Mouse (Mus musculus) midbrain, embryonic 11.5 days (tissue): Measurements from ENCODE around the gene Ccdc159. TPM values are rescaled to one million over a fixed set of nuclear protein-coding genes. Genes with fewer than 3 reads are reported as not detected.

Experiments
- ATAC-seq: fragments of 200-750 bp; cut with Nextera tagmentation; 2 replicates; pipeline ENCODE4 v1.8.0; 2017; ENCODE audit warnings: moderate TSS enrichment, moderate library complexity; ENCODE audit not compliant: low FRiP score
- DNase-seq: peaks from one replicate; pipeline ENCODE4 v3.0.0; 2015; ENCODE audit warnings: low spot score; ENCODE audit errors: missing footprints
- H3K27ac ChIP-seq: fragments of 300-500 bp; sonication (generic); 2 replicates; pipeline ENCODE4 v1.5.1; 2014; ENCODE audit warnings: low read depth, low read length
- H3K27me3 ChIP-seq: fragments of 300-500 bp; sonication (generic); 2 replicates; pipeline ENCODE4 v1.6.1; 2014; ENCODE audit warnings: mild to moderate bottlenecking, low read length, moderate library complexity, mixed read lengths; ENCODE audit not compliant: control insufficient read depth, insufficient read depth
- H3K36me3 ChIP-seq: fragments of 300-500 bp; sonication (generic); 2 replicates; pipeline ENCODE4 v1.6.1; 2014; ENCODE audit warnings: mild to moderate bottlenecking, low read length, moderate library complexity, mixed read lengths; ENCODE audit not compliant: control insufficient read depth, insufficient read depth
- H3K4me1 ChIP-seq: fragments of 300-500 bp; sonication (generic); 2 replicates; pipeline ENCODE4 v1.6.1; 2014; ENCODE audit warnings: low read length; ENCODE audit not compliant: control insufficient read depth, insufficient read depth
- H3K4me2 ChIP-seq: fragments of 300-500 bp; sonication (generic); 2 replicates; pipeline ENCODE4 v1.6.1; 2014; ENCODE audit warnings: mild to moderate bottlenecking, moderate library complexity
- H3K4me3 ChIP-seq: fragments of 300-500 bp; sonication (generic); 2 replicates; pipeline ENCODE4 v1.5.1; 2014; ENCODE audit warnings: low read depth, low read length
- H3K9ac ChIP-seq: fragments of 300-500 bp; sonication (generic); 2 replicates; pipeline ENCODE4 v1.6.1; 2014; ENCODE audit warnings: low read length
- H3K9me3 ChIP-seq: fragments of 300-500 bp; sonication (generic); 2 replicates; pipeline ENCODE4 v1.6.1; 2016; ENCODE audit warnings: low read length; ENCODE audit not compliant: control insufficient read depth
- whole genome bisulfite sequencing: fragments of 180-500 bp; shearing (Covaris S2); extraction: QIAGEN DNeasy Blood & Tissue Kit; methylation state at CpG from one replicate; pipeline ENCODE4 v1.1.7; 2014; 5-methylcytosine and 5-hydroxymethylcytosine counted together
- polyA plus RNA-seq: library from polyadenylated mRNA; unstranded; fragments of >200 nt; fragmentation: Nextera tagmentation; extraction: Ambion mirVana; gene quantifications from 2 replicates; pipeline ENCODE4 v1.2.1, GENCODE M21; 2014

Gene Ccdc159
- polyA plus RNA-seq, 1 experiment from 2014 or later, result 3.4 TPM

GRCm38 (mm10) chr9:21954635-21955034 lies 27.4 kb downstream of the Ccdc159 start:
- Histone ChIP-seq H3K4me3 (no peak overlapping the region), H3K4me2 (no peak overlapping the region), H3K36me3 (no peaks in the 10 kb centered on the region), H3K9ac (no peak overlapping the region), H3K27me3 (peaks cover 2% of the 10 kb centered on the region; the same call in 1 of the 2 replicates), H3K4me1 (peaks cover 10% of the 10 kb centered on the region), H3K9me3 (no peaks in the 10 kb centered on the region), H3K27ac (no peak overlapping the region)
- ATAC-seq, result no peak
- WGBS, result 79% methylated on average over 3 of the region's 3 CpGs
- no peak for DNase-seq

GRCm38 (mm10) chr9:21955225-21955569 lies 27.9 kb downstream of the Ccdc159 start:
- Histone ChIP-seq H3K36me3 (no peaks in the 10 kb centered on the region), H3K27me3 (peaks cover 7% of the 10 kb centered on the region), H3K9ac (peak overlapping the region; percentile 85), H3K27ac (peak overlapping the region; percentile 77; the same call in 1 of the 2 replicates), H3K4me1 (peaks cover 10% of the 10 kb centered on the region), H3K9me3 (no peaks in the 10 kb centered on the region), H3K4me3 (peak overlapping the region; percentile 73), H3K4me2 (peak overlapping the region; percentile 65)
- WGBS, result 2% methylated on average over 18 of the region's 18 CpGs
- DNase-seq, result no peak
- peak; percentile 60 for ATAC-seq

GRCm38 (mm10) chr9:21955570-21956281 lies 28.5 kb downstream of the Ccdc159 start, which contains the start of gene Swsap1:
Gene Swsap1 (plus strand): TSS chr9:21955755.
- Histone ChIP-seq H3K4me1 (peaks cover 14% of the 10 kb centered on the region), H3K27me3 (peaks cover 12% of the 10 kb centered on the region), H3K9me3 (no peaks in the 10 kb centered on the region), H3K4me2 (peak within 1 kb of the TSS; percentile 65), H3K36me3 (no peaks in the 10 kb centered on the region), H3K4me3 (peak within 1 kb of the TSS; percentile 73), H3K9ac (peak within 1 kb of the TSS; percentile 85), H3K27ac (peak within 1 kb of the TSS; percentile 77)
- peak; percentile 100 for DNase-seq
- WGBS, result under 1% methylated on average over 53 of the region's 54 CpGs
- peak; percentile 98 for ATAC-seq

GRCm38 (mm10) chr9:21958372-21958771 lies 31.1 kb downstream of the Ccdc159 start:
- H3K9me3 ChIP-seq, result no peaks in the 10 kb centered on the region
- H3K27ac ChIP-seq, result no peak overlapping the region
- H3K4me2 ChIP-seq, result no peak overlapping the region
- no peak overlapping the region for H3K9ac ChIP-seq
- no peak overlapping the region for H3K4me3 ChIP-seq
- WGBS, result 87% methylated on average over 5 of the region's 5 CpGs
- peaks cover 34% of the 10 kb centered on the region for H3K4me1 ChIP-seq
- ATAC-seq (no peak), DNase-seq (no peak)
- H3K27me3 ChIP-seq, result peaks cover 37% of the 10 kb centered on the region
- H3K36me3 ChIP-seq, result no peaks in the 10 kb centered on the region

GRCm38 (mm10) chr9:21959244-21959643 lies 32.0 kb downstream of the Ccdc159 start:
- Histone ChIP-seq H3K9ac (no peak overlapping the region), H3K9me3 (no peaks in the 10 kb centered on the region), H3K4me2 (no peak overlapping the region), H3K27ac (no peak overlapping the region), H3K4me3 (no peak overlapping the region), H3K36me3 (no peaks in the 10 kb centered on the region), H3K27me3 (peaks cover 45% of the 10 kb centered on the region), H3K4me1 (peaks cover 33% of the 10 kb centered on the region)
- ATAC-seq, result no peak
- 88% methylated on average over 7 of the region's 7 CpGs for WGBS
- DNase-seq, result no peak

- H3K27ac ChIP-seq, result no peak overlapping the region
- no peak for DNase-seq
- H3K4me3 ChIP-seq, result no peak overlapping the region
- WGBS, result 57% methylated on average over 9 of the region's 9 CpGs
- H3K4me1 ChIP-seq, result peaks cover 31% of the 10 kb centered on the region
- H3K27me3 ChIP-seq, result peaks cover 45% of the 10 kb centered on the region
- ATAC-seq, result no peak
- H3K9ac ChIP-seq, result no peak overlapping the region
- H3K9me3 ChIP-seq, result no peaks in the 10 kb centered on the region
- H3K4me2 ChIP-seq, result no peak overlapping the region
- no peaks in the 10 kb centered on the region for H3K36me3 ChIP-seq
Measured at GRCm38 (mm10) chr9:21960135-21960534, 32.9 kb downstream of the Ccdc159 start.

GRCm38 (mm10) chr9:21960558-21961208 lies 33.4 kb downstream of the Ccdc159 start:
- DNase-seq (no peak), ATAC-seq (no peak)
- peak overlapping the region; percentile 0; the same call in 1 of the 2 replicates for H3K4me2 ChIP-seq

GRCm38 (mm10) chr9:21961366-21961980 lies 34.2 kb downstream of the Ccdc159 start:
- H3K4me3 ChIP-seq, result peak overlapping the region; percentile 33
- no peaks in the 10 kb centered on the region for H3K36me3 ChIP-seq
- H3K9me3 ChIP-seq, result no peaks in the 10 kb centered on the region
- H3K27ac ChIP-seq, result no peak overlapping the region
- DNase-seq (peak; percentile 91), ATAC-seq (no peak)
- WGBS, result 2% methylated on average over 35 of the region's 35 CpGs
- peak overlapping the region; percentile 60; the same call in 1 of the 2 replicates for H3K4me2 ChIP-seq
- peaks cover 45% of the 10 kb centered on the region for H3K27me3 ChIP-seq
- H3K9ac ChIP-seq, result no peak overlapping the region
- H3K4me1 ChIP-seq, result peaks cover 28% of the 10 kb centered on the region

More at GRCm38 (mm10) chr9:21960558-21961208, 33.4 kb downstream of the Ccdc159 start:
- WGBS, result 11% methylated on average over 26 of the region's 26 CpGs
- Histone ChIP-seq H3K27ac (no peak overlapping the region), H3K9ac (no peak overlapping the region), H3K9me3 (no peaks in the 10 kb centered on the region), H3K36me3 (no peaks in the 10 kb centered on the region), H3K4me3 (peak overlapping the region; percentile 10; the same call in 1 of the 2 replicates), H3K4me1 (peaks cover 31% of the 10 kb centered on the region), H3K27me3 (peaks cover 45% of the 10 kb centered on the region)

GRCm38 (mm10) chr9:21962010-21962409 lies 34.7 kb downstream of the Ccdc159 start:
- 1% methylated on average over 15 of the region's 15 CpGs for WGBS
- ATAC-seq (peak; percentile 43), DNase-seq (no peak)
- no peak overlapping the region for H3K27ac ChIP-seq
- H3K9me3 ChIP-seq, result no peaks in the 10 kb centered on the region
- H3K4me1 ChIP-seq, result peaks cover 27% of the 10 kb centered on the region
- H3K27me3 ChIP-seq, result peaks cover 45% of the 10 kb centered on the region
- H3K4me2 ChIP-seq, result peak overlapping the region; percentile 60
- H3K4me3 ChIP-seq, result peak overlapping the region; percentile 33
- peak overlapping the region; percentile 41 for H3K9ac ChIP-seq
- no peaks in the 10 kb centered on the region for H3K36me3 ChIP-seq
